Mouse (Mus musculus): ENCODE measurements at regions not wholly inside any gene's neighbourhood (a gene's known extent, or its start where the extent isn't known, plus 50 kb on each side); places are given as distances from the start of the nearest gene placed in this dataset.

- CTCF ChIA-PET = no interaction called here
- POLR2A ChIA-PET = no interaction called here
These were observed 130.0 kb upstream of the Cdh6 start for GRCm38 (mm10) chr15:13303456-13303855.

GRCm38 (mm10) chr15:13302672-13303071 is 129.2 kb upstream of the Cdh6 start:
- CTCF ChIA-PET = no interaction called here
- POLR2A ChIA-PET = no interaction called here

GRCm38 (mm10) chr15:13296967-13297366 is 123.5 kb upstream of the Cdh6 start:
- CTCF ChIA-PET = no interaction called here
- POLR2A ChIA-PET = no interaction called here

- ChIA-PET POLR2A (no interaction called here), CTCF (no interaction called here)
These were observed 115.6 kb upstream of the Cdh6 start for GRCm38 (mm10) chr15:13289064-13289463.

GRCm38 (mm10) chr15:13287878-13288277 is 114.4 kb upstream of the Cdh6 start:
- CTCF ChIA-PET = interaction anchor here in 1 of 4 experiments (0.5 kb wide), 1 partner anchor 10 kb away, joined by 6 read pairs; no protein-coding TSS in a partner anchor
- POLR2A ChIA-PET = no interaction called here

GRCm38 (mm10) chr15:13285355-13285754 is 111.9 kb upstream of the Cdh6 start:
- POLR2A ChIA-PET = no interaction called here

GRCm38 (mm10) chr15:13284219-13284618 is 110.7 kb upstream of the Cdh6 start:
- ChIA-PET POLR2A (interaction anchor here in 1 of 4 experiments (0.5 kb wide), 1 partner anchor 108 kb away, joined by 6 read pairs; no protein-coding TSS in a partner anchor), CTCF (no interaction called here)

More at GRCm38 (mm10) chr15:13285355-13285754, 111.9 kb upstream of the Cdh6 start:
- CTCF ChIA-PET = no interaction called here

- CTCF ChIA-PET = no interaction called here
These were observed 109.6 kb upstream of the Cdh6 start for GRCm38 (mm10) chr15:13283106-13283505.

GRCm38 (mm10) chr15:13276909-13277235 is 103.4 kb upstream of the Cdh6 start:
- POLR2A ChIA-PET = no interaction called here
- CTCF ChIA-PET = no interaction called here

More at GRCm38 (mm10) chr15:13283106-13283505, 109.6 kb upstream of the Cdh6 start:
- POLR2A ChIA-PET = no interaction called here

- POLR2A ChIA-PET = no interaction called here
These were observed 102.9 kb upstream of the Cdh6 start for GRCm38 (mm10) chr15:13276225-13276908.

GRCm38 (mm10) chr15:13275326-13275725 is 101.9 kb upstream of the Cdh6 start:
- ChIA-PET POLR2A (no interaction called here), CTCF (no interaction called here)

More at GRCm38 (mm10) chr15:13276225-13276908, 102.9 kb upstream of the Cdh6 start:
- CTCF ChIA-PET = no interaction called here

- ChIA-PET CTCF (no interaction called here), POLR2A (no interaction called here)
These were observed 101.0 kb upstream of the Cdh6 start for GRCm38 (mm10) chr15:13274366-13275067.

GRCm38 (mm10) chr15:13246053-13246696 is 72.7 kb upstream of the Cdh6 start:
- ChIA-PET CTCF (no interaction called here), POLR2A (no interaction called here)

- CTCF ChIA-PET = interaction anchor here in 1 of 4 experiments (0.6 kb wide), 1 partner anchor 658 kb away, joined by 6 read pairs; no protein-coding TSS in a partner anchor
- POLR2A ChIA-PET = interaction anchor here in 1 of 4 experiments (0.6 kb wide), 1 partner anchor 25 kb away, joined by 3 read pairs; no protein-coding TSS in a partner anchor
These were observed 70.8 kb upstream of the Cdh6 start for GRCm38 (mm10) chr15:13244306-13244705.

GRCm38 (mm10) chr15:13243561-13243960 is 70.1 kb upstream of the Cdh6 start:
- POLR2A ChIA-PET = no interaction called here
- CTCF ChIA-PET = interaction anchor here in 1 of 4 experiments (0.6 kb wide), 1 partner anchor 657 kb away, joined by 6 read pairs; no protein-coding TSS in a partner anchor

GRCm38 (mm10) chr15:13240931-13241330 is 67.5 kb upstream of the Cdh6 start:
- CTCF ChIA-PET = no interaction called here
- POLR2A ChIA-PET = no interaction called here

GRCm38 (mm10) chr15:13236869-13237507 is 63.5 kb upstream of the Cdh6 start:
- ChIA-PET CTCF (no interaction called here), POLR2A (no interaction called here)

- CTCF ChIA-PET = no interaction called here
- POLR2A ChIA-PET = no interaction called here
These were observed 59.2 kb upstream of the Cdh6 start for GRCm38 (mm10) chr15:13232567-13233259.

GRCm38 (mm10) chr15:13231550-13231949 is 58.1 kb upstream of the Cdh6 start:
- CTCF ChIA-PET = no interaction called here
- POLR2A ChIA-PET = no interaction called here

GRCm38 (mm10) chr15:13228125-13228524 is 54.6 kb upstream of the Cdh6 start:
- CTCF ChIA-PET = no interaction called here
- POLR2A ChIA-PET = no interaction called here

Measured in embryonic stem cell, embryonic (primary cell).